Mouse (Mus musculus) v-Abl transformed pro-B cells (cell line): Measurements from ENCODE around the gene Stard13.

ENCODE experiments used
- in situ Hi-C, 2 experiments: fragments of 400-800 bp; cut with MboI; formaldehyde crosslinking; loops; one replicate each; pipeline ENCODE4 v1.15.1; 2025; ENCODE audit not compliant: unreplicated experiment in 2 of 2

Gene Stard13

GRCm38 (mm10) chr5:151185286-151185856, 48.3 kb downstream of the Stard13 start:
- in situ Hi-C loops = no loop called here

- in situ Hi-C loops = no loop called here
Observed at GRCm38 (mm10) chr5:151183656-151184240, 49.9 kb downstream of the Stard13 start.

- in situ Hi-C loops = no loop called here
Observed at GRCm38 (mm10) chr5:151181288-151181687, 52.3 kb downstream of the Stard13 start.

GRCm38 (mm10) chr5:151180176-151180785, 53.4 kb downstream of the Stard13 start:
- in situ Hi-C loops = no loop called here

GRCm38 (mm10) chr5:151177171-151177570, 56.5 kb downstream of the Stard13 start:
- in situ Hi-C loops = no loop called here

- in situ Hi-C loops = no loop called here
Observed at GRCm38 (mm10) chr5:151175897-151176313, 57.7 kb downstream of the Stard13 start.

- in situ Hi-C loops = no loop called here
Observed at GRCm38 (mm10) chr5:151174485-151175460, 58.9 kb downstream of the Stard13 start.

- in situ Hi-C loops = no loop called here
Observed at GRCm38 (mm10) chr5:151173774-151174173, 59.9 kb downstream of the Stard13 start.

GRCm38 (mm10) chr5:151170168-151170750, 63.4 kb downstream of the Stard13 start:
- in situ Hi-C loops = no loop called here

GRCm38 (mm10) chr5:151168191-151168590, 65.4 kb downstream of the Stard13 start:
- in situ Hi-C loops = no loop called here

GRCm38 (mm10) chr5:151167641-151168040, 66.0 kb downstream of the Stard13 start:
- in situ Hi-C loops = no loop called here

- in situ Hi-C loops = no loop called here
Observed at GRCm38 (mm10) chr5:151166266-151166665, 67.4 kb downstream of the Stard13 start.

- in situ Hi-C loops = no loop called here
Observed at GRCm38 (mm10) chr5:151165381-151166016, 68.1 kb downstream of the Stard13 start.

GRCm38 (mm10) chr5:151164815-151165214, 68.8 kb downstream of the Stard13 start:
- in situ Hi-C loops = no loop called here

GRCm38 (mm10) chr5:151162642-151163041, 71.0 kb downstream of the Stard13 start:
- in situ Hi-C loops = no loop called here

GRCm38 (mm10) chr5:151155247-151155646, 78.4 kb downstream of the Stard13 start:
- in situ Hi-C loops = no loop called here

GRCm38 (mm10) chr5:151154780-151155179, 78.9 kb downstream of the Stard13 start:
- in situ Hi-C loops = no loop called here

- in situ Hi-C loops = no loop called here
Observed at GRCm38 (mm10) chr5:151154030-151154429, 79.6 kb downstream of the Stard13 start.

GRCm38 (mm10) chr5:151151549-151151948, 82.1 kb downstream of the Stard13 start:
- in situ Hi-C loops = no loop called here

- in situ Hi-C loops = no loop called here
Observed at GRCm38 (mm10) chr5:151149509-151149908, 84.1 kb downstream of the Stard13 start.
